Mouse (Mus musculus): ENCODE data around the gene Grin2d. TPM values are rescaled to one million over a fixed set of nuclear protein-coding genes. Genes with fewer than 3 reads are reported as not detected.

Grin2d gene
- total and polyA plus RNA-seq, 3 experiments = 0.04 to 0.07 TPM; not detected in 1

DNA sequence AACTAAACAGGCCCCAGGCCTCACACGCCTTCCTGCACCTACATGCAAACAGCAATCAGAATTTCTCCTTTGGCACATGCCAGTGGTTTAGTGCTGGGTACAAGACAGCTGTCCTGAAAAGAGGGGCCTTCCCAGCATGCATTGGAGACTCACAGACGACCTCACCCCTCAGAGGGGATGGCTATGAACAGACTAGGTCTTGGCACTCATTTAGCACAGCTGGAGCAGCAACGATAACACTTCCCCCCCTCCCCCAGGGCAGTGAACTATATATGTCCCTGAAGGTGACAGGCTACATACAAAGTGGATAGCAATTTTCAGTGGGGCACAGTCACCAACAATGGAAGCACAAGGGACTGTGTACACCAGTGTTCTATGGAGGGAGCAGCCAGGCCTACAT, 13.7 kb downstream of the Grin2d start:
- Histone ChIP-seq H3K27ac (ENCODE audit: insufficient read depth, low read depth) (no peak overlapping the region), H3K4me1 (ENCODE audit: control insufficient read depth in 1 of 2, insufficient read depth in 2 of 2) (no peaks in the 10 kb centered on the region; a peak in 1 of 4 replicates), H3K9ac (ENCODE audit: insufficient read depth, low read depth) (no peak overlapping the region), H3K4me3 (replicated peaks in 1 of 3; ENCODE audit: low read depth in 2 of 3, low read length in 2 of 3, poor library complexity in 1 of 3) (no peak overlapping the region), H3K9me3 (replicated peaks; ENCODE audit: low read length) (peaks cover 6% of the 10 kb centered on the region), H3K27me3 (replicated peaks) (peaks cover 79% of the 10 kb centered on the region), H3K4me2 (ENCODE audit: insufficient read depth, low read depth, poor library complexity, severe bottlenecking) (no peak overlapping the region), H3K36me3 (replicated peaks in 1 of 2; ENCODE audit: control insufficient read depth in 1 of 2, insufficient read depth in 1 of 2, low read length in 1 of 2) (no peaks in the 10 kb centered on the region), H3K79me2 (replicated peaks; ENCODE audit: control insufficient read depth, extremely low read depth, insufficient read depth, poor library complexity, severe bottlenecking) (no peaks in the 10 kb centered on the region)
- dilution Hi-C loops (cut with MboI; ENCODE audit: extremely low pct_ligation_motif_present, extremely low pct_unique_long_range_greater_than_20kb, low sequenced_read_pairs) = no loop called here
- in situ Hi-C loops (cut with MboI; ENCODE audit: low pct_ligation_motif_present, low pct_unique_long_range_greater_than_20kb, low sequenced_read_pairs) = no loop called here
- no peak for DNase-seq (ENCODE audit: extremely low read depth)
- TF ChIP-seq ZMIZ1 (IDR thresholded peaks at IDR 0.05; ENCODE audit: low read depth, low read length) = no peak
- TF ChIP-seq IRF4 (IDR thresholded peaks at IDR 0.05; ENCODE audit: low read depth, low read length) = no peak
- TF ChIP-seq SIN3A (IDR thresholded peaks at IDR 0.05; ENCODE audit: low read length) = no peak
- TF ChIP-seq ELF1 (IDR thresholded peaks at IDR 0.05; ENCODE audit: low read depth, low read length) = no peak
- no peak for TF ChIP-seq GABPA (IDR thresholded peaks at IDR 0.05; ENCODE audit: insufficient replicate concordance, low read depth, low read length)
- TF ChIP-seq MAX (IDR thresholded peaks at IDR 0.05; ENCODE audit: low read length) = no peak
- TF ChIP-seq KAT2A (IDR thresholded peaks at IDR 0.05; ENCODE audit: insufficient replicate concordance, low read length) = no peak
- TF ChIP-seq EP300 (IDR thresholded peaks at IDR 0.05; ENCODE audit: low read length) = no peak

DNA sequence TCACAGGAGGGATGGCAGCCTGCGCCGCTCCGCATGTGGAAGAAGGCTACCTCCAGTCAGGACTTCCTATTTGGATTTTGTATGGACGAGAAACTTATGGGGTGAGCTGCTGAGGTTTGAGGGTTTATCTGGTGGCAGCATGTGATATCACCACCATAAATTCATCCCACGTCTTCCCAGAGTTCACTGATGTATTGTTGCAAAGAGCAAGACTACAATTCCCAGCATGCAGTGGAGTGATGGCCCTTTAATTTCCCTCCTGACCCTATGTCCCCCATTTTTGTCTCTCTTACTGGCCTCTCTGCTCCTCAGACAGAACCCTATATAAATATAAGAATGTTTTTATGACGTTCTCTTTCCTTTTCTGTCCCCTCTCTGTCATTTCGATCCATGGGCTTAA, 15.4 kb downstream of the Grin2d start:
- Histone ChIP-seq H3K4me3 (replicated peaks in 1 of 3; ENCODE audit: low read depth in 2 of 3, low read length in 2 of 3, poor library complexity in 1 of 3) (no peak overlapping the region), H3K9me3 (replicated peaks; ENCODE audit: low read length) (peaks cover 6% of the 10 kb centered on the region), H3K27ac (ENCODE audit: insufficient read depth, low read depth) (no peak overlapping the region), H3K4me2 (ENCODE audit: insufficient read depth, low read depth, poor library complexity, severe bottlenecking) (no peak overlapping the region), H3K79me2 (replicated peaks; ENCODE audit: control insufficient read depth, extremely low read depth, insufficient read depth, poor library complexity, severe bottlenecking) (no peaks in the 10 kb centered on the region), H3K36me3 (replicated peaks in 1 of 2; ENCODE audit: control insufficient read depth in 1 of 2, insufficient read depth in 1 of 2, low read length in 1 of 2) (no peaks in the 10 kb centered on the region), H3K4me1 (ENCODE audit: control insufficient read depth in 1 of 2, insufficient read depth in 2 of 2) (no peaks in the 10 kb centered on the region; a peak in 1 of 4 replicates), H3K27me3 (replicated peaks) (peaks cover 73% of the 10 kb centered on the region), H3K9ac (ENCODE audit: insufficient read depth, low read depth) (no peak overlapping the region)
- no peak for DNase-seq (ENCODE audit: extremely low read depth)
- 0 out of 2 replicates have a peak, but pooled peaks have one; percentile 37 for TF ChIP-seq HCFC1 (IDR thresholded peaks at IDR 0.05; ENCODE audit: low read depth, low read length)
- TF ChIP-seq MEF2A (IDR thresholded peaks at IDR 0.05; ENCODE audit: borderline replicate concordance, low read depth, low read length) = no peak
- TF ChIP-seq JUND (conservative IDR thresholded peaks at IDR 0.05; ENCODE audit: low read depth, low read length) = no peak
- dilution Hi-C loops (cut with MboI; ENCODE audit: extremely low pct_ligation_motif_present, extremely low pct_unique_long_range_greater_than_20kb, low sequenced_read_pairs) = no loop called here
- in situ Hi-C loops (cut with MboI; ENCODE audit: low pct_ligation_motif_present, low pct_unique_long_range_greater_than_20kb, low sequenced_read_pairs) = no loop called here

DNA sequence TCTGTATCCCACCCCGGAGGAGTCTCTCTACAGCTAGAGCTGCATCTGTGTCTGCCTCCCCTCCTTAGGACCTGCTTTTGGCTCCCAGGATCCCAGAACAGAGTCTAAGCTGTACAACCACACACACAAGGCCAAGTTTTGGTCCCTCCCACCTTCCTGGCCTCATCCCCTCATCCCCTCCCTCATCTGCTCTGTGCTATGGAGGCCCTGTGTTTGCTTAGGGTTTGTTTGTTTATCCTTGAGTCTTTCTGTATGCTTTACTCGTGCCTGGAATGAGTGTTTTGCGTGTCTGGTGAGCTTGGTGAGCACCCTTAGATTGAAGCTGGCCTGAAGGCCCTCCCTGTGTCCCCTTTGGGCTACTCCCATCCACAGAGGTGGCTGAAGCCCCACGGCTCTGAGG, 19.2 kb downstream of the Grin2d start:
- dilution Hi-C loops (cut with MboI; ENCODE audit: extremely low pct_ligation_motif_present, extremely low pct_unique_long_range_greater_than_20kb, low sequenced_read_pairs) (no loop called here), in situ Hi-C loops (cut with MboI; ENCODE audit: low pct_ligation_motif_present, low pct_unique_long_range_greater_than_20kb, low sequenced_read_pairs) (no loop called here)
- Histone ChIP-seq H3K79me2 (replicated peaks; ENCODE audit: control insufficient read depth, extremely low read depth, insufficient read depth, poor library complexity, severe bottlenecking) (no peaks in the 10 kb centered on the region), H3K27me3 (replicated peaks) (peaks cover 63% of the 10 kb centered on the region), H3K9ac (ENCODE audit: insufficient read depth, low read depth) (no peak overlapping the region), H3K9me3 (replicated peaks; ENCODE audit: low read length) (no peaks in the 10 kb centered on the region), H3K27ac (ENCODE audit: insufficient read depth, low read depth) (no peak overlapping the region), H3K4me2 (ENCODE audit: insufficient read depth, low read depth, poor library complexity, severe bottlenecking) (no peak overlapping the region), H3K4me3 (replicated peaks in 1 of 3; ENCODE audit: low read depth in 2 of 3, low read length in 2 of 3, poor library complexity in 1 of 3) (no peak overlapping the region), H3K36me3 (replicated peaks in 1 of 2; ENCODE audit: control insufficient read depth in 1 of 2, insufficient read depth in 1 of 2, low read length in 1 of 2) (no peaks in the 10 kb centered on the region), H3K4me1 (ENCODE audit: control insufficient read depth in 1 of 2, insufficient read depth in 2 of 2) (no peaks in the 10 kb centered on the region)
- no peak for TF ChIP-seq ELF1 (IDR thresholded peaks at IDR 0.05; ENCODE audit: low read depth, low read length)
- TF ChIP-seq JUN (IDR thresholded peaks at IDR 0.05; ENCODE audit: insufficient read depth, low read depth, low read length) = no peak
- no peak for TF ChIP-seq SIN3A (IDR thresholded peaks at IDR 0.05; ENCODE audit: low read length)
- TF ChIP-seq ZMIZ1 (IDR thresholded peaks at IDR 0.05; ENCODE audit: low read depth, low read length) = no peak
- TF ChIP-seq NRF1 (IDR thresholded peaks at IDR 0.05; ENCODE audit: low read depth, low read length) = no peak
- TF ChIP-seq TBP (conservative IDR thresholded peaks at IDR 0.05; ENCODE audit: low read depth, low read length) = no peak
- TF ChIP-seq ZKSCAN1 (IDR thresholded peaks at IDR 0.05; ENCODE audit: borderline replicate concordance, low read depth, low read length) = no peak
- DNase-seq (ENCODE audit: extremely low read depth) = no peak

All from CH12.LX (cell line).